Mouse (Mus musculus) thymus, adult 2 months (tissue): ENCODE results near the gene Mars2.

Source experiments
- CTCF ChIP-seq: fragments of 200-500 bp; IDR thresholded peaks from 2 replicates; pipeline ENCODE4 v1.5.1; 2012; ENCODE audit warnings: mild to moderate bottlenecking, control low read depth, low read length, moderate library complexity, borderline replicate concordance; ENCODE audit not compliant: control insufficient read depth, poor library complexity, insufficient read depth; ENCODE audit errors: extremely low read depth
- POLR2A ChIP-seq: fragments of 200-500 bp; IDR thresholded peaks from 2 replicates; pipeline ENCODE4 v1.6.1; 2012; ENCODE audit warnings: mild to moderate bottlenecking, low read length, control low read depth, moderate library complexity; ENCODE audit not compliant: control insufficient read depth, poor library complexity, insufficient read depth; ENCODE audit errors: extremely low read depth

DNA sequence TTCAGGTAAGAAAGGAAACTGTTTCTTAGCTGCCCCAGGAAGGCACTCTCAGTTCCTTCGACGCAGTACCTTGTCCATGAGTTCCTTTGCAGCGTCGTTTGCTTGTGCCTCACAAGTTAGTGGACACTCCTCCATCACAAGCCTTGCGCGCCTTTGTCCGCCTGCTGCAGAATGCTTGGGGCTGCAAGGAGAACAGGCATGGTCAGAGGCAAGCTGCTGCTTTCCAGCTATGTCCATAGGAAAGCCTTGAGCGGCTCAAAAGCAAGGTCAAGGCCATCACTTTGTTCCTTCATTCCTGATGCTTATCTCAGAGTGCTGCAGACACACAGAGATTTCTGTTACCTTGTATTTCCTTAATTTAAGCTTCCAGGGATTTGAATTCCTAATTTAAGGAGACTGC, 25.9 kb upstream of the Mars2 start:
- no peak for TF ChIP-seq CTCF
- no peak for TF ChIP-seq POLR2A
